Mouse (Mus musculus): ENCODE measurements around the gene Nptn. TPM values are rescaled to one million over a fixed set of nuclear protein-coding genes. Genes with fewer than 3 reads are reported as not detected.
"Not testable (repeated sequence)": the region's sequence is repeated elsewhere in the genome, so short reads cannot be mapped to it uniquely, and the experiment has no call there.

The Nptn gene
- polyA plus RNA-seq, 1 experiment from 2014 or later, result 124 TPM

GRCm38 (mm10) chr9:58556627-58557026, 25.4 kb upstream of the Nptn start:
- Histone ChIP-seq H3K27me3 (ENCODE audit: control insufficient read depth, insufficient read depth, low read length) (no peaks in the 10 kb centered on the region), H3K4me1 (ENCODE audit: control insufficient read depth, insufficient read depth, low read length) (peaks cover 28% of the 10 kb centered on the region), H3K36me3 (ENCODE audit: control insufficient read depth, insufficient read depth) (no peaks in the 10 kb centered on the region), H3K9ac (ENCODE audit: low read length) (no peak overlapping the region), H3K9me3 (replicated peaks; ENCODE audit: control insufficient read depth, low read length) (no peaks in the 10 kb centered on the region), H3K4me3 (ENCODE audit: low read length) (no peak overlapping the region), H3K4me2 (ENCODE audit: low read depth, low read length) (no peak overlapping the region), H3K27ac (ENCODE audit: low read length) (peak overlapping the region; percentile 94; the same call in 1 of the 2 replicates)
- no peak for ATAC-seq (replicated peaks; ENCODE audit: extremely low read depth, insufficient read depth, low FRiP score)
- WGBS, result 31% methylated on average over 7 of the region's 7 CpGs

- no peak for ATAC-seq (replicated peaks; ENCODE audit: extremely low read depth, insufficient read depth, low FRiP score)
- H3K4me3 ChIP-seq (ENCODE audit: low read length), result no peak overlapping the region
- H3K4me1 ChIP-seq (ENCODE audit: control insufficient read depth, insufficient read depth, low read length), result peaks cover 27% of the 10 kb centered on the region
- H3K27me3 ChIP-seq (ENCODE audit: control insufficient read depth, insufficient read depth, low read length), result no peaks in the 10 kb centered on the region
- no peak overlapping the region for H3K27ac ChIP-seq (ENCODE audit: low read length)
- H3K4me2 ChIP-seq (ENCODE audit: low read depth, low read length), result no peak overlapping the region
- no peak overlapping the region for H3K9ac ChIP-seq (ENCODE audit: low read length)
- H3K36me3 ChIP-seq (ENCODE audit: control insufficient read depth, insufficient read depth), result no peaks in the 10 kb centered on the region
- 47% methylated on average over 3 of the region's 3 CpGs for WGBS
- H3K9me3 ChIP-seq (replicated peaks; ENCODE audit: control insufficient read depth, low read length), result no peaks in the 10 kb centered on the region
Measured at GRCm38 (mm10) chr9:58557457-58558455, 24.3 kb upstream of the Nptn start.

- Histone ChIP-seq H3K27ac (ENCODE audit: low read length) (no peak overlapping the region), H3K36me3 (ENCODE audit: control insufficient read depth, insufficient read depth) (no peaks in the 10 kb centered on the region), H3K9ac (ENCODE audit: low read length) (no peak overlapping the region), H3K4me2 (ENCODE audit: low read depth, low read length) (no peak overlapping the region), H3K4me3 (ENCODE audit: low read length) (no peak overlapping the region), H3K4me1 (ENCODE audit: control insufficient read depth, insufficient read depth, low read length) (peaks cover 16% of the 10 kb centered on the region), H3K9me3 (replicated peaks; ENCODE audit: control insufficient read depth, low read length) (no peaks in the 10 kb centered on the region), H3K27me3 (ENCODE audit: control insufficient read depth, insufficient read depth, low read length) (no peaks in the 10 kb centered on the region)
- WGBS, result 53% methylated on average over 3 of the region's 3 CpGs
- ATAC-seq (replicated peaks; ENCODE audit: extremely low read depth, insufficient read depth, low FRiP score), result no peak
Measured at GRCm38 (mm10) chr9:58560211-58560610, 21.8 kb upstream of the Nptn start.

GRCm38 (mm10) chr9:58565945-58566344, 16.1 kb upstream of the Nptn start:
- not testable (repeated sequence) for H3K4me3 ChIP-seq (ENCODE audit: low read length); H3K9ac ChIP-seq (ENCODE audit: low read length)
- 70% methylated on average over 3 of the region's 3 CpGs for WGBS

GRCm38 (mm10) chr9:58567682-58568081, 14.4 kb upstream of the Nptn start:
- Histone ChIP-seq H3K27ac (ENCODE audit: low read length) (no peak overlapping the region), H3K36me3 (ENCODE audit: control insufficient read depth, insufficient read depth) (no peaks in the 10 kb centered on the region), H3K4me1 (ENCODE audit: control insufficient read depth, insufficient read depth, low read length) (no peaks in the 10 kb centered on the region), H3K9ac (ENCODE audit: low read length) (no peak overlapping the region), H3K4me2 (ENCODE audit: low read depth, low read length) (no peak overlapping the region), H3K4me3 (ENCODE audit: low read length) (no peak overlapping the region), H3K27me3 (ENCODE audit: control insufficient read depth, insufficient read depth, low read length) (no peaks in the 10 kb centered on the region), H3K9me3 (replicated peaks; ENCODE audit: control insufficient read depth, low read length) (no peaks in the 10 kb centered on the region)
- ATAC-seq (replicated peaks; ENCODE audit: extremely low read depth, insufficient read depth, low FRiP score), result no peak

More at GRCm38 (mm10) chr9:58565945-58566344, 16.1 kb upstream of the Nptn start:
- H3K9me3 ChIP-seq (replicated peaks; ENCODE audit: control insufficient read depth, low read length); ATAC-seq (replicated peaks; ENCODE audit: extremely low read depth, insufficient read depth, low FRiP score); H3K4me2 ChIP-seq (ENCODE audit: low read depth, low read length); H3K27ac ChIP-seq (ENCODE audit: low read length); H3K4me1 ChIP-seq (ENCODE audit: control insufficient read depth, insufficient read depth, low read length); H3K36me3 ChIP-seq (ENCODE audit: control insufficient read depth, insufficient read depth); H3K27me3 ChIP-seq (ENCODE audit: control insufficient read depth, insufficient read depth, low read length): not testable (repeated sequence)

- Histone ChIP-seq H3K9ac (ENCODE audit: low read length) (no peak overlapping the region), H3K4me1 (ENCODE audit: control insufficient read depth, insufficient read depth, low read length) (no peaks in the 10 kb centered on the region), H3K27ac (ENCODE audit: low read length) (no peak overlapping the region), H3K4me2 (ENCODE audit: low read depth, low read length) (no peak overlapping the region), H3K36me3 (ENCODE audit: control insufficient read depth, insufficient read depth) (no peaks in the 10 kb centered on the region), H3K27me3 (ENCODE audit: control insufficient read depth, insufficient read depth, low read length) (no peaks in the 10 kb centered on the region), H3K9me3 (replicated peaks; ENCODE audit: control insufficient read depth, low read length) (no peaks in the 10 kb centered on the region), H3K4me3 (ENCODE audit: low read length) (no peak overlapping the region)
- ATAC-seq (replicated peaks; ENCODE audit: extremely low read depth, insufficient read depth, low FRiP score), result no peak
- WGBS, result 100% methylated on average over 1 of the region's 1 CpGs
Measured at GRCm38 (mm10) chr9:58571001-58571400, 11.0 kb upstream of the Nptn start.

GRCm38 (mm10) chr9:58578669-58579068, 3.4 kb upstream of the Nptn start:
- H3K27ac ChIP-seq (ENCODE audit: low read length), result no peak overlapping the region
- H3K9me3 ChIP-seq (replicated peaks; ENCODE audit: control insufficient read depth, low read length), result no peaks in the 10 kb centered on the region
- H3K4me1 ChIP-seq (ENCODE audit: control insufficient read depth, insufficient read depth, low read length), result peaks cover 8% of the 10 kb centered on the region
- H3K36me3 ChIP-seq (ENCODE audit: control insufficient read depth, insufficient read depth), result no peaks in the 10 kb centered on the region
- no peaks in the 10 kb centered on the region for H3K27me3 ChIP-seq (ENCODE audit: control insufficient read depth, insufficient read depth, low read length)
- H3K9ac ChIP-seq (ENCODE audit: low read length), result no peak overlapping the region
- no peak overlapping the region for H3K4me3 ChIP-seq (ENCODE audit: low read length)
- WGBS, result 15% methylated on average over 3 of the region's 3 CpGs
- no peak for ATAC-seq (replicated peaks; ENCODE audit: extremely low read depth, insufficient read depth, low FRiP score)
- no peak overlapping the region for H3K4me2 ChIP-seq (ENCODE audit: low read depth, low read length)

GRCm38 (mm10) chr9:58580453-58581195, 1.4 kb upstream of the Nptn start:
- peaks cover 13% of the 10 kb centered on the region for H3K4me1 ChIP-seq (ENCODE audit: control insufficient read depth, insufficient read depth, low read length)
- WGBS, result 67% methylated on average over 10 of the region's 10 CpGs
- H3K9ac ChIP-seq (ENCODE audit: low read length); H3K36me3 ChIP-seq (ENCODE audit: control insufficient read depth, insufficient read depth); H3K27me3 ChIP-seq (ENCODE audit: control insufficient read depth, insufficient read depth, low read length); H3K9me3 ChIP-seq (replicated peaks; ENCODE audit: control insufficient read depth, low read length); H3K4me3 ChIP-seq (ENCODE audit: low read length); H3K4me2 ChIP-seq (ENCODE audit: low read depth, low read length); ATAC-seq (replicated peaks; ENCODE audit: extremely low read depth, insufficient read depth, low FRiP score): not testable (repeated sequence)
- peak overlapping the region; percentile 94 for H3K27ac ChIP-seq (ENCODE audit: low read length)

All from heart, embryonic 16.5 days (tissue).